Mouse (Mus musculus) induced T-regulatory cell, adult 2 months (primary cell): ENCODE data around the gene Gm5478.
A peak's percentile ranks its signal among the peaks of the same experiment; 100 is the strongest.
"Not testable (repeated sequence)": the region's sequence is repeated elsewhere in the genome, so short reads cannot be mapped to it uniquely, and the experiment has no call there.

Experiments used
- DNase-seq: peaks from one replicate; pipeline ENCODE4 v3.0.0-alpha.2; 2012; ENCODE audit warnings: low read depth

The Gm5478 gene

DNA sequence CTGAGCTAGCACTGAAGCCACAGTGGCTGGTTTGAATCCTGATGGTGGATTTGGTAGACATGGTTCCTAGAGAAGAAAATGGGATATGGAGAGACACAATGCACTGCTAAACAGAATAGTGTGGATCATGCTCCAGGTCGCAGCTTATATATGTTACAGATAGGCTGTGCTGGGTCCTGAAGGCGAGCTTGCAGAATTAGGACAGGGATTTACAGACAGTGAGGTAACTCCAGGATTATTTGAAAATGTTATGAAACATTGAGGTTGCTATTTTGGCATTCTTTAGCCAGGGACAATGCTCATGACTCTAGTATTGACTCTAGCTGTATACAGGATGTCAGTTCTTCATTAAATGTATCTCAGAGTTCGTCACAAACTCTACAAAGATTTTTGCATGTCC lies at the start of gene Gm5478:
TSS of gene Gm5478 (minus strand) at position 101 of the 400 bp plus-strand sequence.
- no peak for DNase-seq

DNA sequence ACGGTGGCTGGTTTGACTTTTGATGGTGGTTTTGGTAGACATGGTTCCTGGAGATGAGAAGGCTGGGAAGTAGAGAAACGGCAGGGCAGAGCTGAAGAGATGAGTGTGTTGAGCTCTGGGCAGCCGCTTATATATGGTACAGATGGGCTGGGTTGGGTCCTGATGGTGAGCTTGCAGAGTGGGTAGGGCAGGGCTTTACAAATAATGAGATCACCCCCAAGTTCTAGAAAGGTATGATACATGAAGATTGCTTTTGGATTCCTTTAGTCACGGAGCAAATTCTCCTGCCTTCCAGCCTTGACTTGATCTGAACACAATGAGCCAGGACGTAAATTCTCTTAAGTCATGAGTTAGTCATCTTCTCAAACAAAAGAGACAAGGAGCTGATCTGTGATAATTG lies 47.0 kb upstream of the Gm5478 start, which contains the start of gene Krt6a:
TSS of gene Krt6a (minus strand) at position 101 of the 400 bp plus-strand sequence.
- no peak for DNase-seq

DNA sequence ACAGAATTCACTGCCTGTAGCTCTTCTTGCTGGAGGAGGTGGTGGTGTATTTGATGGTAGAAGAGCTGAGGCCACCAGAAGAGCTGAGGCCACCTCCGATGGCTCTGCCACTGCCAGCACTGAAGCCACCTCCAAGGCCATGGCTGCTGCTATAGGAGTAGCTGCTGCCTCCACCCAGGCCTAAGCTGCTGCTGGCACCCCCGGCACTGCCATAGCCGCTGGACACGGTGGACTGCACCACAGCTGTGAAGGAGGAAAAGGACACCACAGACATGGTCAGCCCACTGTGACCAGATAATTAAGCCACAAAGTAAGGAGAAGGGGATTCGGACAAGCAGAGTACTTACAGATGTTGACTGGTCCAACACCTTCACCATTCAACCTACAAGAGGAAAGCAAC lies 43.3 kb upstream of the Gm5478 start:
- DNase-seq: not testable (repeated sequence)

GRCm38 (mm10) chr15:101688161-101688560 lies 41.0 kb upstream of the Gm5478 start:
- no peak for DNase-seq

- DNase-seq: no peak
Measured at GRCm38 (mm10) chr15:101680187-101680586, 33.0 kb upstream of the Gm5478 start, which contains the start of gene Krt6b. TSS of gene Krt6b (minus strand) at chr15:101680287.

- DNase-seq: peak; percentile 1
Measured at GRCm38 (mm10) chr15:101675978-101676377, 28.8 kb upstream of the Gm5478 start.

GRCm38 (mm10) chr15:101652736-101653265 lies 5.6 kb upstream of the Gm5478 start:
- no peak for DNase-seq

- no peak for DNase-seq
Measured at GRCm38 (mm10) chr15:101627884-101628283, 19.3 kb downstream of the Gm5478 start, which contains the start of gene Gm5414. TSS of gene Gm5414 (minus strand) at chr15:101628188.

- no peak for DNase-seq
Measured at GRCm38 (mm10) chr15:101599123-101599522, 48.1 kb downstream of the Gm5478 start.
